Mouse (Mus musculus) heart, postnatal 10 days (tissue): ENCODE data around the gene Nos3. TPM values are rescaled to one million over a fixed set of nuclear protein-coding genes. Genes with fewer than 3 reads are reported as not detected.

Experiments used
- DNase-seq, 2 experiments: peaks; one replicate each; pipeline ENCODE4 v3.0.0; 2021
- intact Hi-C: fragments of 180-260 bp; cut with DNase I; formaldehyde crosslinking; loops from one replicate; pipeline ENCODE4 v1.15.1; 2025
- total RNA-seq, 2 experiments: library from RNA; stranded (reverse); gene quantifications; 2 replicates each; pipeline ENCODE4 v1.2.3; 2021

Gene Nos3
- total RNA-seq = 10 to 100 TPM; 44.0 to 44.4 TPM

DNA sequence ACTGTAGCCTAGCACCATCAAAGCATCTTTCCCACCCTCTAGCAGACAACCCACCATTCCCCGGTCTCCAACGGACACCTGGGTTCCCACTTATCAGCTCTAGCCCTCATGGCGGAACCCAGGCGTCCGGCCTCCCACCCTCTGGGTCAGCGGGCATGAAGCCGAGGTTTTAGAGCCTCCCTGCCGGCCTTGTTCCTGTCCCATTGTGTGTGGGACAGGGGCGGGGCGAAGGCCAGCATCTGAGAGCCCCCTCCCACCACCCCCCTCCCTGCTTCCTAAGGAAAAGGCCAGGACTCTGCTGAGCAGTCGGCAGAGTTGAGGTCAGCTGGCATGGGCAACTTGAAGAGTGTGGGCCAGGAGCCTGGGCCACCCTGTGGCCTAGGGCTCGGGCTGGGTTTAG, at the start of gene Nos3:
Nos3 (plus strand) TSS at position 303 of the 400 bp plus-strand sequence.
- intact Hi-C loops = loop anchor here (2.0 kb wide), 1 partner anchor 22 kb away; no protein-coding TSS in a partner anchor
- peak; percentile 73 to 75 for DNase-seq

DNA sequence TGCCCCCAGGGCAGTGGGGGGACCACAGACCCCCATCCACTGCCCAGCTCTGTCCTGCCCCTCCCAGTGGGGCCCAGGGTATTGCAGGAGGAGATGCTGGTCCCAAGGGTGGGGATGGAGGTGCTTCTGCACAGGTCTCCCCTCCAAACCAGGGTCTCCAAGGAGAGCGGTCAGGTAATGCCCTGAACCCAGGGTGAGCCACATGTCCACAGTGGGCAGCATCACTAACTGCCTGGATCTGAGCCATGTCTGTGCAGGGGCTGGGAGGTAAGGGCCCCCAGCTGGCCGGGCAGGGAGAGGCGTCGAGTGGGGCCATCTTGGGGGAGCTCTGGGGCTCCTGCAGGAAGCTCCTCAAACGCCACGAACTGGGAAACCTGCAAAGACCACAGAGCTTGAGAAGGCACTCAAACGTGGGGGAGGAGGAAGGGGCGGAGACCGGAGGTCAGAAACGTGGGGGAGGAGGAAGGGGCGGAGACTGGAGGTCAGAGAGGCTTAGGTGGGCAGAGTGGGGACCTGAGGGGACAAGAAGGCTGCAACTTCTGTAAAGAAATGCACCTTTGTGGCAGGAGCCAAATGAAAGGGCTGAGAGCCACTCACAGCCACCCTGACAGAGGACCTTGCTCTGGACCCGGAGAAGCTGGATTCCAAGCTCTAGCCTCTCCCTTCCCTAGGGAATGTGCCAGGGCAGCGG, 44.7 kb upstream of the Nos3 start:
- intact Hi-C loops = loop anchor here (5.0 kb wide), 1 partner anchor 53 kb away; no protein-coding TSS in a partner anchor
- no peak for DNase-seq

DNA sequence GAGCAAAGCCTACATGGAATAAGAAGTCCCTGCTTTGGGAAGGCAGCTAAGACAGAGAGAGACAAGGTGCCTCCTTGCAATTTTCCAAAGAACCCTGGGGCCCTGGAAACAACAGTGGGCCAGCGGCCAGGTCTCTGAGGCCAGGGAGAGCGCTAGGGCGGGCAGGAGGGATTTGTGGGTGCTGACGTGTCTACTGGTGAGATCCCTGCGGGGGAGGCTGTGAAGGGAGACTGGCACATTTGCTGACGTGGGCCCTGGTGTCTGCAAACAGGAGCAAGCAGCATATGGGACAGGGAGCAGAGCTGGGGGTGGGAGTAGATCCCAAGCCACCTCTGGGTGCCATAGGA, 44.2 kb upstream of the Nos3 start:
- intact Hi-C loops = loop anchor here (5.0 kb wide), 1 partner anchor 53 kb away; no protein-coding TSS in a partner anchor
- DNase-seq = peak in 1 of 2 experiments; percentile 63

DNA sequence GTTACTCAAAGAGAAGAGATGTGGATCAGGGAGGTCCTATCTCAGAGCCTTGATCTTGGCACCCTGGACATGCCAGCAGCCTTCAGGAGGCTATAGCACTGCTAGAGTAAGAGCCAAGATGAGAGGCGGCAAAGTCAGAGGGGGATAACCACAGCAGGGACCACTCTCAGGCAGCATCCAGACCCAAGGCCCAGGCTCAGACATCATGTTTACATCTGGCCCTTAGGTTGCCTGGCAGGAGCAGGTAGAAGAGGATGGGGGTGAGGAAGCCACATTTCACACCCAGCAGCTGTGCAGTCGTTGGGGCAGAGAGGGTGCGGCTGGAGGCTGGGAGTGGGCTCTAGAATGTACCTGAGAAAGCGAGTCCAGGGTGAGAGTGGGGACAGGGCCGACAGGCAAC, 43.7 kb upstream of the Nos3 start:
- no peak for DNase-seq

DNA sequence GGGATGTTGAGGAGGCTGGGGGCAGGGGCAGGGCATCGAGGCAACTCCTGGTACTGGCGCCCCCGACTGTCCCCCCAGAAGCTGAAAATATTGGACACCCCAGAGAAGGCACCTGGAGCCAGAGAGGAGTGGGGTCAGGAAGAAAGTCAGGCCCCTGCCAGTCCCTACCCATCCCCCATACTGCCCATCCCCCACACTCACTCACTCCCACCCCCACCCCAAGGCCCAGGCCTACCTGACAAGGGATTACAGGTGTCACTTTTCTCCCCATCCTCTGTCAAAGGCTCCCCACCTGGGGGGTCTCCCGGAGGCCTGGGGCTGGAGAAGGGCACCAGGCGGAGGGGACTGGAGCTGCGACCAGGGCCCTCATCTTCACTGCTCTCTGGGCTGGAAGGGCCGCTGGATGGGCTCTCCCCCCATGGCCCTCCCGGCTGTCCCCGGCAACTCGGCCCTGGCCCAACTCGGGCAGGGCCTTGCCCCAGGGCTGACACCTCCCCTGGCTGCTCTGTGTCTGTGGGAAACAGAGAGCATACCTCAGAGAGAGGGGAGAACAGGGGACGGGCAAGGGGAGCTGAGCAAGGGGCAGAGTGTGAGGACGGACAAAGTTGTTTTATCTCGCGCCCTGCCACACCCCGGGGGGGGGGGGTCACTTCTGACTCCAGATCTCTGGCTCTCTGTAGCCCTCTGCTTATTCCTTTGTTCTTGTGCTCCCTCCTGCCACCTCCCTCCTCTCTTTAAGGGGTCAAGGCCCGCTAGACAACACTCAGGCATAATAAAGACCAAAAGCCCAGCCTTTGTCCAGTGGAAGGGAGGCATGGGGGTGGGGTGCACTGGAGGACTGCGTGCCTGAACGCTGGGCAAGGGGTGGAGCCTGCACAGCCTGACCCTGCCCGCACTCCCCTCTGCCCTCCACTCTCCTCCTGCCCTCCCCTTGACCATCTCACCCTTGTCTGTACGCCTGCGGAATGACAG, 42.6 kb upstream of the Nos3 start:
- no peak for DNase-seq
- intact Hi-C loops = loop anchor here (5.0 kb wide), 1 partner anchor 55 kb away; no protein-coding TSS in a partner anchor

More for the DNA sequence above, 43.7 kb upstream of the Nos3 start:
- intact Hi-C loops = loop anchor here (5.0 kb wide), 1 partner anchor 54 kb away; no protein-coding TSS in a partner anchor

DNA sequence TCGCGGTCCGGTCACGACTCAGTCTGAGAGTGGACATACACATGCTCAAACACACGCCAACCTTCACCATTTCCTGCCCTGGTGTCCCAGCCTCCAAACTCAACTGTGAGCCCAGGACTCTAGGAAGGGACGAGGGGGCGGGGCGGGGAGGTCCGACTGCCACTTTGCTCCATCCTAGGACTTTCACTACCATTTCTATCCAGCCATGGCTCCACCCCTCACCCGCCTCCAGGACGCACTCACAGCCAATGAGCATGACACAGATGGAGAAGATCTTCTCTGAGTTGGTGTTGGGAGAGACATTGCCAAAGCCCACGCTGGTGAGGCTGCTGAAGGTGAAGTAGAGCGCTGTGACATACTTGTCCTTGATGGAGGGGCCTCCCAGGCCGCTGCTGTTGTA, 39.4 kb upstream of the Nos3 start:
- intact Hi-C loops = no loop called here
- no peak for DNase-seq

DNA sequence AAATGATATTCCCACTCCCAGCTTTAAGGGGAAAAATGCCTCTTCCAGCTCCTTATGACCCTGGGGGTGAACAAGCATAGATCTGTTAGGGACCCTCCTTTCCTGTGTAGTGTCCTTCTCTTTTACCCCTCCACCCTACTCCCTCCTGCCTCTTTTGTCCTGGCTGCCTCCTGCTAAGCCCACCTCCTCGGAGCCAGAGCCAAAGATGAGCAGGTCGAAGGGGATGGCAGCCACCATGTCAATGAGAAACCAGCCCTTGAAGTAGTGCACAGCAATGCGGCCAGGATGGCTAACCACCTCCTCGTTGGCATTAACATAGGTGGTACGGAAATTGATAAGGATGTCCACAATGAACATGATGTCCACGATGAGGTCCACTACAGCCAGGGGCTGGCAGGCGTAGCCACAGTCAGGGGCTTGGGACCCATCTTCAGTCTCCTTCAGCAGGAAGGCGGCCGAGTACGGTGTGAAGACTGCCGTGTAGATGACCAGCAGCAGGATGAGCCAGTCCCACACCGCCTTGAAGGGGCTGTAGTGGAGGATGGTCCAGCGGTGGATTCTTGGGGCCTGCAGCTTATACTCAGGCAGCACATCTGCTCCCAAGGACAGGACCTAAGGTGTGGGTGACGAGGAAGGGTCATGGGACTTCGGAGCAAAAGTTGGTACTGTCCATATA, 38.3 kb upstream of the Nos3 start:
- DNase-seq = no peak
- intact Hi-C loops = no loop called here

DNA sequence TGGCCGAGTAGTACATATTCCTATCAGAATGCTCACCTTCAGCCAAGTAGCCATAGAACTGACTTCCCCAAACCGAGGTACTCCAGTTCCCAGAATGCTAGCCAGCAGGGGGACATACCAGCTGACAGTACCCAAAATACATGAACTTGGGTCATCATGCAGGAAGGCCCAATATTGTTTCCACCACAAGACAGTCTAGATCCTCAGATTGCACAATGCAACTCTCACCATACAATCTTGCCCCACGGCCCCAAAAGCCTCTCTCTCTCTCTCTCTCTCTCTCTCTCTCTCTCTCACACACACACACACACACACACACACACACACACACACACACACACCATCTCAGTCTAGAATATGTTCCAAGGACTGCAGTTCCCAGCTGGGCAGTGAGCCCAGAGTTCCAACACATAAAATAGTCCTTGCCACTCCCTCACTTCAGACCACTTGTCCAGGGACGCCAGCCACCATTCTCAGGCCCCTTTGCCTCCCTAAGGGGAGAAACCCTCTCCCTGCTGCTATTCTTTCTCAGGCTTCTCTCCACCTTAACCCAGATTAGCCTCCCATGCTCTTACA, 37.7 kb upstream of the Nos3 start:
- intact Hi-C loops = no loop called here
- peak; percentile 76 to 83 for DNase-seq

DNA sequence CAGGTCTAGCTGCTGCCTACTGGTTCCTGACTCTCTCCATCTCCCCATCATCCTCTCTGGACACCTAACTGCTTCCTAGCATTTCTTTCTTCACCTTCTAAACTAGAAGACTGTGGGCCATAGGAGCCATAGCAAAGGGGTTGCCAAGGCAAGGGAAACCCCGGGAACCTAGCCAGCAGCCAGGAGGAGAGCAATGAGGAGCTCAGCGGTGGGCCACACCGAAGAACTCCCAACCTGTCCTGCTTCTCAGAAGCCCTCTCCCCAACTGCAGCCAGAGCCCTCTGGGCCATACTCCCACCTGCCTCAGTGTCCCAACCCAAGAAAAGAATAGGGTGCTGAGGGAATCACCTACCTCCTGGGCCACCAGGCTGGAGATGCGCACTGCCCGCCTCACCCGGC, 35.8 kb upstream of the Nos3 start:
- intact Hi-C loops = no loop called here
- peak in 1 of 2 experiments; percentile 52 for DNase-seq

DNA sequence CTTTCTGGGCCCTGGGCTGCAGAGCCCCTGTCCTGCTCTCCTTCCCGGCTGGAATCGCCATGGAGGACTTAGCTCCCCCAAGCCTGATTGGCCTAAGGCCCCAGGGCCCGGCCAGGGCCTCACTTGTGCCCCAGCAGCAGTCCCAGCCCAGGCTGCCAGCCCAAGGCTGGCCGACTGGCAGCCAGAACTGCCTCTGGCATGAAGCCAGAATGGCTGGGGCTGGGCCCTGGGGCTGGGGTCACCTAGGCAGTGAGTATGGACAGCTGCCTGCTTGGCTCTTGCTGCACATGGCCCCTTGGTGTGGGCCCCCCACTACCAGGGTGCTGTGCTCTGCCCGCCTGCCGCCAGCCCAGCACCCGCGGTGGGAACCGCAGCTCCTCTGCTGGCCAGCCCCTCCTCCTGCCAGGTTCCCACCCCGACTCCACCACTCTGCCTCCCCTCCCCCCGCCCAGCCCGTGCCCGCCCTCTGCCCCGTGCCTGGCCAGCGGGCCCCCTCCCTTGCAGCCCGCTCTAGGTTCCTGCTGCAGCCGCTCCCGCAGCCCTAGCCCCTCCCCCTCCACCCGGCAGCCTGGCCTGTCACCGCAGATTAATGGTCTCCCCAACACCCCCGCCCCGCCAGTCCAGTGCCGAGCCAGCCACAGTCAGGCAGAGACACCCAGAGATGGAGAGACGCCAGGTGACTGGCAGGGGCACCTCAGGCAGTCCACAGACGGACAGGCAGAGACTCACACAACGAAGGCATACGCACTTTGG, 35.2 kb upstream of the Nos3 start:
- DNase-seq = peak; percentile 91 to 92
- intact Hi-C loops = no loop called here

DNA sequence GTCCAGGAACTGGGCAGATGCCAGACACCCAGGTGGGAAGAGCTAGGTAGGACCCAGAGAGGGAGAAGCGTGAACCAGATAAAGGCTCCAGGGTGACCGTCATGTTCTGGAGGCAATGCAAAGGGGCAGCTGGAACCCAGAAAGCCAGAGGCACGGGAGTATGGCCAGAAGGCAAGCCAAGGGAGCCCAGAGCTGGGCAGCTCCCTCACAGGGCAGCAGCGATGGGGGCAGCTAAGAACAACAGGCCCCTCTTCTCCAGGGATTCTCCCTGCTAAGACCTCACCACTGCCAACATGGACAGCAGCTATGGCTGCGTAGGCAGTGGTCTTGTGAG, 34.7 kb upstream of the Nos3 start:
- no peak for DNase-seq
- intact Hi-C loops = no loop called here

DNA sequence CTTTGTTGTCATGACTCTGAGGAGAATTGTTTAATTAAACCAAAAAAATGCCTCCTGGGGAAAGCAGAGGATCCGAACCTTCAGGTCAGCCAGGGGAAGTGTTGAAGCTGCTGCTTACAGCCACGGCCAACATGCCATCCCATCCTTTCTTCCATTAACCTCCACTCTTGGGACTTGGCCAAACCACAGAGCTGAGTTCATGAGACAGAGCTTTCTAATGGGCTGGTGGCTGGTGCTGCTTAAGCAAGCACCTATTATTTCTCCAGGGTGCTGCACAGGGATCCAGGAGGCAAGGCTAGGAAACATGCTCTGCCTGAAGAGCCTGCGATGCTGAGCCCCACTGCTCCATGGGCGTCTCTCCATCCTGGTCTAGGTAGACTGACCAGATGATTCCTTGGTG, 32.2 kb upstream of the Nos3 start:
- intact Hi-C loops = no loop called here
- DNase-seq = no peak

DNA sequence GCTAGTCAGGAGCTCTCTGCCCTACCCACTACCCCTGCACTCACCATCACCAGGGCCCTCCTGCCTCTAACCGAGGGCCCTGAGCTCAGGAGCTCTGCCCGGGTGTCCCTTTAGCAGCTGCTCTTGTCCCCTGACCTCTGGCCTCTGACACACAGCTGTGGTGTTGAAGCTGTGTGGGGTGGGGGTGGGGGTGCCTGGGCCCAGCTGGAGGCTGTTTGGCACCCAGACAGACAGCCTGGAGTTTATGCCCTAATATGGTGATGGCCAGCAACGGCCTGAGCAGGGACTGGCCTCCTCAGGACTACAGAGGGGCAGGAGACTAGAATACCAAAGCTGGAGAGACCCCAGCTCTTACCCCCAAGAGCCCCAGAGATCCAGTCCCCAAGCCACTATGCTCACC, 29.9 kb upstream of the Nos3 start:
- DNase-seq = peak in 1 of 2 experiments; percentile 14
- intact Hi-C loops = loop anchor here (2.0 kb wide), 1 partner anchor 68 kb away; no protein-coding TSS in a partner anchor

DNA sequence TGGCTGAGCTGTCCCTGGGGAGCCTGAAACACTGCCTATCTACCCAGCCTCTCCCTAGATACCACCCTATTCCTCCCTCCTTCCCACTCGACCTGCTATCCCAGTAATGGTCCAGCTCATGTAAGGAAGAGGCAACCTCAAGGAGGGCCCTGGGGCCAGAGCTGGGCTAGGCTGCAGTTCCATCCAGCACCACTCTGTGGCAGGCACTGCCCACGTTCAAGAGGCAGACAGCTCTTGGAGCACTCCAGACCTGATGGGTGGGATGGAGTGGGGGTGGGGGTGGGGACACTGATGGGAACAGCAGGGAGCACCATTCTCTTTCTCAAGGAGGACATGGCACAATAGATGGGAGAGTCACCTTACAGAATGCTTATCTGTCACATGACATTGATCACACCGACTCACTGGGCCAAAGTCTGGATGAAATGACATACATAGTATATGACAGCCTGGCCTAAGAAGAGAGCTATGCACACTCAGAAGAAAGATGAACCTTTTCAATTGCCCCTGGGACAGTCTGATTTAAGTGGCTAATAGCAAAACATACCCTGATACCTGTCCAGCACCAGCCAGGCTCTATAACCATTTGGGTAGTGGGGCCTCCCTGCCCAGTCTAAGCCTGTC, 28.6 kb upstream of the Nos3 start:
- DNase-seq = peak; percentile 81 to 82

DNA sequence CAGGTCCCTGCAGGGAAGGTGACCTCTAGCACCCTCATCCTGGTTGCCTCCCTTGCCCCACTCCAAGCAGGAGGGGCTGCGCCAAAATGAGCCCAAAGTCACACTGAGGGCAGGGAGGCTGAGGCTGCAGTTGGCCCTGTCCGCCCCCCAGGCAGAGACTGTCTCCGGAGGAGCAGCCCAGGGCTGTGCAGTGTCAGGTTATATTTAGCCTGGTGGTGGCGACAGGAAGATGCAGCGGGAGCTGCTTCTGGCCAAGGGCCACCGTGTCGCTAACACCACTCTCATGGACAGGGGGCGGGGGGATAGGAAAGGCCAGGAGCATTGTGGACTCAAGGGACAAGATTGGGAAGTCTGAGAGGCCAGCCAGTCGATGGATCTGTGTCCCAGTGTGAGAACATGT, 27.2 kb upstream of the Nos3 start:
- intact Hi-C loops = loop anchor here (2.0 kb wide), 1 partner anchor 55 kb away; the partner anchor contains the start of genes Abcb8 and Atg9b

More for the DNA sequence above, 28.6 kb upstream of the Nos3 start:
- intact Hi-C loops = loop anchor here (1.0 to 2.0 kb wide), 3 partner anchors 24 to 69 kb away; partner anchors contain the start of genes Abcb8 and Atg9b

DNA sequence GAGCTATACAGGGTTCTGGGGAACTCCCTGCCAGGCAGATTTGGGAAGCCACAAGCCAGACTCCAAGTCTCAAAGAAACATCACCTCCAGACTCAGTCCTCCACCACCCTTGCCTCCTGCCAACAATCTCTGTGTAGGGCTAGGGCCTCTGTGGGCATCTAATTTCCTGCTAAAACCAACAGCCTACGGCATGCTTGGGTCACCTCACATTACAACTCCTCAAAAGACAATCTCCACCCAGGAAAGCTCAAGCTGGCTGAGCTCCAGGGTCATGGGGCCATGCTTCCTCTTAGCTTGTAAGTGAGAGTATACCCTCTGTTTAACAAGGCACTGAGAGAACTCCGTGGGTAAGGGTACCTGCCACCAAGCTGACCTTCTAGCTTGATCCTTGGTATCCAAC, 26.8 kb upstream of the Nos3 start:
- intact Hi-C loops = loop anchor here (2.0 kb wide), 1 partner anchor 55 kb away; the partner anchor contains the start of genes Abcb8 and Atg9b
- DNase-seq = no peak

More for the DNA sequence above, 27.2 kb upstream of the Nos3 start:
- DNase-seq = peak; percentile 86 to 90

DNA sequence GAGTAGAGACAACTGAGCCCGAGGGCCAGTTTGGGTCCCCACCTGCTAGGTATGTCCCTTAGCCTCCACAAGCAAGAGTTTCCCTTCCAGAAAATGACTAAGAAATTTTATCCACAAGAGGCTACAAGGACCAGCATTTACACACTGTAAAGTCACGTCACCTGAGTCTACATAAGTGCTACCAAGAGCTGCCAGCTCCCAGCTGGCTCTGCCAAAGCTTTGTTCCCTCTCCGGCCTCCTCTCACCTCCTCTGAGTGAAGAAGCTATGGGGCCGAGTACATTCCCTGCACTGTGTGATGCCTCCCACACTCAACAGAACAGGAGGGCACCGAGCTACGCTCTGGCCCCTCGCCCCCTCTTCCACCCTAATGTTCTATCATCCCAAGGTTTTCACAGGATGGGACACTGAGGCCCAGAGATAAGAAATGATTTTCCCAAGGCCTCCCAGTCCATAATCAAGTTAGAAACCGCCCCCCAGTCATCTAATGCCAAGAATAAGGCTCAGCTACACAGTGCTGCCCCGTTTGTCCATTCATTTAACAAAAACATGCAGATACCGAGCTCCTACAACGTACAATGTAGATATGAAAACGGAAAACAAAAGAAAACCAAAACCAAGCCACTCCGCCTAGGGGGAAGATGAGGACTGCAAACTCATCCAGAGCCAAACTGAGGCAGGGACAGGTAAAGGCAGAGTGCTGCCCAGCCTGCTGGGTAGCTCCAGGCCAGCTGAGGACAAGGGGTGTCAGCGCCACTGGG, 22.2 kb upstream of the Nos3 start:
- peak in 1 of 2 experiments; percentile 57 for DNase-seq
- intact Hi-C loops = no loop called here

DNA sequence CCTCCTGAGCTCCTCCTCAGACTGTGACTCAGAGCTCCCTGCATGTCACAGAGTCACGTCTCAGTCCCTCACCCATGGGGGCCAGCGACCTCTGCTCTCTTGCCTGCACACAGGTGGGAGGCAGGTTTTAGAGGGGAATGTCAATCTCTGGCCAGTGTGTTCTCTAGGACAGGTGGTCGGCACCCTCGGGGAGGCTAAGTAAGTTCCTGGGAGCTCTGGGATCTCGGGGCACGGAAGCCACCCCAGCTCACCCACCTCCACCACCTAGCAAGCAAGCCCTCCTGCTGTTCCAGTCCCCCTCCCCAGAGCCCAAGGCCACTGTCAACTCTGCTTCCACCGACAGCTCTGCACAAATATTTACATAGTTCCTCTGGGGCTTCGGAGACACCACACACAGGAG, 21.6 kb upstream of the Nos3 start:
- intact Hi-C loops = no loop called here
- no peak for DNase-seq
